Mouse (Mus musculus) megakaryocyte progenitor cell, adult 5-6 weeks (primary cell): ENCODE measurements around the gene Ralgps2. TPM values are rescaled to one million over a fixed set of nuclear protein-coding genes. Genes with fewer than 3 reads are reported as not detected.
A peak's percentile ranks its signal among the peaks of the same experiment; 100 is the strongest.

Source experiments
- ATAC-seq: replicated peaks from 2 replicates; pipeline ENCODE4 v1.8.0; 2016; ENCODE audit warnings: mild to moderate bottlenecking, moderate TSS enrichment, inconsistent platforms; ENCODE audit not compliant: poor library complexity
- total RNA-seq, 2 experiments: library from RNA; stranded (forward) in 1 of 2; stranded (reverse) in 1 of 2; fragments of 157-497, 149-512 nt in 1 of 2; fragments of 200-1000 nt in 1 of 2; gene quantifications; 2 replicates each; pipeline versions ENCODE4 v1.2.3 to v1.2.4; 2015 to 2017

Gene Ralgps2
- total RNA-seq, 2 experiments from 2014 or later: 12.8 to 34.0 TPM

- ATAC-seq: peak; percentile 42
Observed at GRCm38 (mm10) chr1:156841625-156842339, 97.6 kb downstream of the Ralgps2 start.

GRCm38 (mm10) chr1:156838695-156839094 is 100.7 kb downstream of the Ralgps2 start:
- no peak for ATAC-seq

- no peak for ATAC-seq
Observed at GRCm38 (mm10) chr1:156838177-156838576, 101.2 kb downstream of the Ralgps2 start, which contains the start of gene Angptl1. Gene Angptl1 (plus strand): TSS chr1:156838562.

- ATAC-seq: no peak
Observed at GRCm38 (mm10) chr1:156819236-156819635, 120.2 kb downstream of the Ralgps2 start.

GRCm38 (mm10) chr1:156813485-156813884 is 125.9 kb downstream of the Ralgps2 start:
- no peak for ATAC-seq

- ATAC-seq: no peak
Observed at GRCm38 (mm10) chr1:156812716-156813115, 126.7 kb downstream of the Ralgps2 start.

GRCm38 (mm10) chr1:156811928-156812327 is 127.5 kb downstream of the Ralgps2 start:
- no peak for ATAC-seq

- ATAC-seq: no peak
Observed at GRCm38 (mm10) chr1:156808332-156808731, 131.1 kb downstream of the Ralgps2 start.

- no peak for ATAC-seq
Observed at GRCm38 (mm10) chr1:156801276-156801675, 138.2 kb downstream of the Ralgps2 start.

GRCm38 (mm10) chr1:156796251-156796650 is 143.2 kb downstream of the Ralgps2 start:
- no peak for ATAC-seq

- no peak for ATAC-seq
Observed at GRCm38 (mm10) chr1:156789844-156790490, 149.5 kb downstream of the Ralgps2 start.

GRCm38 (mm10) chr1:156787164-156787863 is 152.1 kb downstream of the Ralgps2 start:
- ATAC-seq: no peak

GRCm38 (mm10) chr1:156786074-156786473 is 153.4 kb downstream of the Ralgps2 start:
- ATAC-seq: peak; percentile 51

GRCm38 (mm10) chr1:156784974-156785373 is 154.5 kb downstream of the Ralgps2 start:
- ATAC-seq: no peak

- ATAC-seq: no peak
Observed at GRCm38 (mm10) chr1:156784116-156784515, 155.3 kb downstream of the Ralgps2 start.

GRCm38 (mm10) chr1:156781971-156782850 is 157.2 kb downstream of the Ralgps2 start:
- ATAC-seq: no peak

- ATAC-seq: no peak
Observed at GRCm38 (mm10) chr1:156781076-156781741, 158.2 kb downstream of the Ralgps2 start.

- ATAC-seq: no peak
Observed at GRCm38 (mm10) chr1:156780234-156781005, 159.0 kb downstream of the Ralgps2 start.

- no peak for ATAC-seq
Observed at GRCm38 (mm10) chr1:156779595-156779994, 159.8 kb downstream of the Ralgps2 start.
